Mouse (Mus musculus) spleen, adult 2 months (tissue): Measurements from ENCODE around the gene Cipc.

Source experiments
- CTCF ChIP-seq: fragments of 200-500 bp; IDR thresholded peaks from 2 replicates; pipeline ENCODE4 v1.5.1; 2011; ENCODE audit warnings: mild to moderate bottlenecking, inconsistent platforms; ENCODE audit not compliant: insufficient read depth, insufficient read length, insufficient replicate concordance; ENCODE audit errors: extremely low read depth
- POLR2A ChIP-seq: fragments of 200-500 bp; IDR thresholded peaks from 2 replicates; pipeline ENCODE4 v1.6.1; 2011; ENCODE audit warnings: low read depth, low read length, inconsistent platforms

DNA sequence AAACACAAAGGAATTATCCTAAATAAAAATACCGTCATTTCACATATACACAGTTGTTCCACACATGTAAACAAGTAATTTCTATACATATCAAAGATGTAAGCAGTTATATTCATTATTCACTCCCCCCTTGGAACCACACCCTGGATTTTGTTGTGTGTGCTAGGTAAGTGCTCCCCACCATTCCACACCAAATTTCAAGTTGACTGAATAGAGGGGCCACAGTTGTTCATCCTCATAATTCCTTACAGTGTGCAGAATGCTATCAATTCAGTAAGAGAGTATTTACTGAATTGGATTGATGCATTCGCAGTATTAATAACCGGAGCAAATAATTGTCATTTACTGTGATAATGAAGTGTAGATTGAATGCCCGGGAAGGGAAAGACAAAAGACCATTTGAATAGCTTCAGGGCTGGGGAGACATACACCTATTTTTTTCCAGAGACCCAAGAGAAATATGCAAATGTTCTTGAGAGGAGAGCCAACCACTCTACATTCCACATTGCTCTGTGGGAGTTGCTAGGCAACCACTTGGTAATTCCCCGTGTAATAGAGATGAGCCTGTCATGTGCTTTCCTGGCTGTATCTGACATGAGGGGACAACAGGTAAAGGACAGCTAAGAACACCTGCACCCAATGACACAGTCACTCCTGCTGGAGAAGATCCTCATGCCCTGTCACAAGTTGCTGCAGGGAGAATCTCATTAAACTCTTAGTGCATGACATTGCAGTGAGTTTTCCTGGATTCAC lies 4.9 kb upstream of the Cipc start:
- TF ChIP-seq CTCF (no peak), POLR2A (no peak)
